Mouse (Mus musculus) hindbrain, embryonic 15.5 days (tissue): ENCODE data around the gene Gm20873. TPM values are rescaled to one million over a fixed set of nuclear protein-coding genes. Genes with fewer than 3 reads are reported as not detected.
"Not testable (repeated sequence)": the region's sequence is repeated elsewhere in the genome, so short reads cannot be mapped to it uniquely, and the experiment has no call there.

Source experiments
- ATAC-seq: fragments of 200-750 bp; cut with Nextera tagmentation; 2 replicates; pipeline ENCODE4 v1.8.0; 2017; ENCODE audit warnings: low read depth, moderate number of reproducible peaks, moderate TSS enrichment; ENCODE audit not compliant: low FRiP score
- H3K27ac ChIP-seq: fragments of 300-500 bp; sonication (generic); replicated peaks from 2 replicates; pipeline ENCODE4 v1.5.1; 2015; ENCODE audit warnings: mild to moderate bottlenecking, inconsistent platforms
- H3K27me3 ChIP-seq: fragments of 300-500 bp; sonication (generic); 2 replicates; pipeline ENCODE4 v1.6.1; 2015; ENCODE audit warnings: control low read depth, inconsistent platforms
- H3K36me3 ChIP-seq: fragments of 300-500 bp; sonication (generic); 2 replicates; pipeline ENCODE4 v1.6.1; 2015; ENCODE audit warnings: control low read depth, inconsistent platforms
- H3K4me1 ChIP-seq: fragments of 300-500 bp; sonication (generic); replicated peaks from 2 replicates; pipeline ENCODE4 v1.6.1; 2015; ENCODE audit warnings: control low read depth, inconsistent platforms
- H3K4me2 ChIP-seq: fragments of 300-500 bp; sonication (generic); 2 replicates; pipeline ENCODE4 v1.6.1; 2015; ENCODE audit warnings: moderate library complexity, mild to moderate bottlenecking, inconsistent platforms
- H3K4me3 ChIP-seq: fragments of 300-500 bp; sonication (generic); 2 replicates; pipeline ENCODE4 v1.5.1; 2015; ENCODE audit warnings: mild to moderate bottlenecking, inconsistent platforms
- H3K9ac ChIP-seq: fragments of 300-500 bp; sonication (generic); 2 replicates; pipeline ENCODE4 v1.6.1; 2015; ENCODE audit warnings: inconsistent platforms
- H3K9me3 ChIP-seq: fragments of 300-500 bp; sonication (generic); 2 replicates; pipeline ENCODE4 v1.6.1; 2016; ENCODE audit warnings: control low read depth, inconsistent platforms
- WGBS: fragments of 180-500 bp; shearing (Covaris S2); methylation state at CpG from one replicate; pipeline ENCODE4 v1.1.7; 2015; 5-methylcytosine and 5-hydroxymethylcytosine counted together
- polyA plus RNA-seq: library from polyadenylated mRNA; unstranded; fragments of >200 nt; fragmentation: Nextera tagmentation; extraction: Ambion mirVana; gene quantifications from 2 replicates; pipeline ENCODE4 v1.2.1, GENCODE M21; 2015

The Gm20873 gene
- not detected in 2 replicates for polyA plus RNA-seq

- not testable (repeated sequence) for H3K27me3 ChIP-seq, H3K9me3 ChIP-seq, H3K36me3 ChIP-seq, H3K27ac ChIP-seq, H3K9ac ChIP-seq, ATAC-seq, H3K4me2 ChIP-seq, H3K4me1 ChIP-seq, H3K4me3 ChIP-seq
Measured at GRCm38 (mm10) chrY:6266798-6267197, at the start of gene Gm20873. TSS of gene Gm20873 (plus strand) at chrY:6267098.

DNA sequence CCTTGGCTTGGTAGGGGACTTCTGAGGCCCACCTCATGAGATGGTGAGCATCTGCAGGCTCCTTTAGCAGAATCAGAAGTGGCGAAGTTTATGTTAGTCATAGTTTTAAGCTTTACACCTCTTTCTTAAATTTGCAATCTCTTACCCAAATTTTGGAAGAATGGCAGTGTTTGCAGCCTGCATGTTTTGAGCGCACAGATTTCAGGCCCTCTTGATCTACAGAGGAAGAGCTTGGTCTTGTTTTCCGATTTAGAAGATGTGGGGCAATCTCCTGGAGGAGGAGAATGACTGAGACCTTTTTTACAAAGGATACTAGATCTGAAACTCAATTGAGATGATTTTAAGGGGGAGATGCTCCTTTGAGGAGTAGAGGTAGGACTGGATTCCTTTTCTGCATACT, 29.0 kb upstream of the Gm20873 start, which contains the start of gene Gm21746:
Gene Gm21746 (minus strand): TSS at position 101 of the 400 bp plus-strand sequence.
- not testable (repeated sequence) for H3K27ac ChIP-seq, H3K4me2 ChIP-seq, H3K36me3 ChIP-seq, H3K4me3 ChIP-seq, ATAC-seq, H3K9ac ChIP-seq, H3K9me3 ChIP-seq, H3K27me3 ChIP-seq, H3K4me1 ChIP-seq
- 64% methylated on average over 2 of the region's 3 CpGs for WGBS

Other genes with a start within 250 kb of the Gm20873 start
- not detected in 2 replicates for gene Gm21746, start 29.1 kb upstream of the Gm20873 start, polyA plus RNA-seq